Mouse (Mus musculus) neutrophil, adult 5-6 weeks (primary cell): Measurements from ENCODE around the gene Txndc11. TPM values are rescaled to one million over a fixed set of nuclear protein-coding genes. Genes with fewer than 3 reads are reported as not detected.

Experiments used
- ATAC-seq: fragments of 151-379, 151-347 bp; 2 replicates; pipeline ENCODE4 v1.8.0; 2017; ENCODE audit warnings: mild to moderate bottlenecking, moderate TSS enrichment; ENCODE audit not compliant: insufficient number of reproducible peaks, poor library complexity, low FRiP score, severe bottlenecking; ENCODE audit errors: extremely low read depth
- total RNA-seq: library from RNA; stranded (forward); fragments of 200-1000 nt; gene quantifications from 2 replicates; pipeline ENCODE4 v1.2.3, GENCODE M21; 2017

Gene Txndc11
- total RNA-seq, 1 experiment from 2014 or later: 46.4 TPM

- no peak for ATAC-seq
Measured at GRCm38 (mm10) chr16:11122625-11123024, 11.8 kb downstream of the Txndc11 start.

- ATAC-seq: peak; percentile 58; the same call in 1 of the 2 replicates
Measured at GRCm38 (mm10) chr16:11109198-11109740, 25.2 kb downstream of the Txndc11 start.

GRCm38 (mm10) chr16:11104905-11105304, 29.5 kb downstream of the Txndc11 start:
- ATAC-seq: no peak

- no peak for ATAC-seq
Measured at GRCm38 (mm10) chr16:11097301-11097700, 37.1 kb downstream of the Txndc11 start.

GRCm38 (mm10) chr16:11093717-11094386, 40.6 kb downstream of the Txndc11 start:
- ATAC-seq: no peak

GRCm38 (mm10) chr16:11092523-11092922, 41.9 kb downstream of the Txndc11 start:
- ATAC-seq: peak; percentile 36; the same call in 1 of the 2 replicates

- no peak for ATAC-seq
Measured at GRCm38 (mm10) chr16:11092061-11092460, 42.4 kb downstream of the Txndc11 start.

GRCm38 (mm10) chr16:11090836-11091570, 43.4 kb downstream of the Txndc11 start:
- ATAC-seq: peak; percentile 34; the same call in 1 of the 2 replicates

- ATAC-seq: no peak
Measured at GRCm38 (mm10) chr16:11086856-11087588, 47.4 kb downstream of the Txndc11 start.

GRCm38 (mm10) chr16:11086299-11086698, 48.2 kb downstream of the Txndc11 start:
- ATAC-seq: no peak

- no peak for ATAC-seq
Measured at GRCm38 (mm10) chr16:11084181-11084580, 50.3 kb downstream of the Txndc11 start.

- no peak for ATAC-seq
Measured at GRCm38 (mm10) chr16:11078216-11078869, 56.1 kb downstream of the Txndc11 start.

- ATAC-seq: peak; percentile 87
Measured at GRCm38 (mm10) chr16:11077601-11078201, 56.7 kb downstream of the Txndc11 start.

- ATAC-seq: no peak
Measured at GRCm38 (mm10) chr16:11073060-11073459, 61.4 kb downstream of the Txndc11 start.

GRCm38 (mm10) chr16:11072454-11072853, 62.0 kb downstream of the Txndc11 start:
- ATAC-seq: no peak

- peak; percentile 44; the same call in 1 of the 2 replicates for ATAC-seq
Measured at GRCm38 (mm10) chr16:11071887-11072286, 62.6 kb downstream of the Txndc11 start.

- no peak for ATAC-seq
Measured at GRCm38 (mm10) chr16:11071176-11071575, 63.3 kb downstream of the Txndc11 start.

- ATAC-seq: no peak
Measured at GRCm38 (mm10) chr16:11069710-11070420, 64.6 kb downstream of the Txndc11 start.
